Mouse (Mus musculus): ENCODE data around the gene Gm12166. TPM values are rescaled to one million over a fixed set of nuclear protein-coding genes. Genes with fewer than 3 reads are reported as not detected.

Gene Gm12166
- total and polyA plus RNA-seq, 3 experiments: 1.2 to 4.6 (median 1.6) TPM

GRCm38 (mm10) chr11:46084568-46084967 lies 32.4 kb upstream of the Gm12166 start:
- TF ChIP-seq CTCF (IDR thresholded peaks at IDR 0.05) (no peak), POLR2A (IDR thresholded peaks at IDR 0.05; ENCODE audit: insufficient read depth, low read depth, low read length) (no peak), EP300 (IDR thresholded peaks at IDR 0.05; ENCODE audit: insufficient read depth, low read depth, low read length) (no peak)
- Histone ChIP-seq H3K9ac (ENCODE audit: low read depth, low read length) (no peak overlapping the region), H3K4me1 (ENCODE audit: control insufficient read depth, insufficient read depth, low read length) (peaks cover 36% of the 10 kb centered on the region), H3K27ac (peak overlapping the region; percentile 75), H3K36me3 (ENCODE audit: control insufficient read depth, insufficient read depth, low read length) (peaks cover 54% of the 10 kb centered on the region), H3K79me2 (replicated peaks; ENCODE audit: control insufficient read depth, insufficient read depth, low read length) (peaks cover 3% of the 10 kb centered on the region), H3K27me3 (ENCODE audit: control insufficient read depth, insufficient read depth, low read length) (no peaks in the 10 kb centered on the region), H3K4me3 (no peak overlapping the region)
- 36% methylated on average over 3 of the region's 3 CpGs for WGBS
- DNase-seq: peak in 1 of 2 experiments; percentile 52
- intact Hi-C loops (cut with DNase I): loop anchor here (2.0 kb wide), 1 partner anchor 16 kb away; no protein-coding TSS in a partner anchor

DNA sequence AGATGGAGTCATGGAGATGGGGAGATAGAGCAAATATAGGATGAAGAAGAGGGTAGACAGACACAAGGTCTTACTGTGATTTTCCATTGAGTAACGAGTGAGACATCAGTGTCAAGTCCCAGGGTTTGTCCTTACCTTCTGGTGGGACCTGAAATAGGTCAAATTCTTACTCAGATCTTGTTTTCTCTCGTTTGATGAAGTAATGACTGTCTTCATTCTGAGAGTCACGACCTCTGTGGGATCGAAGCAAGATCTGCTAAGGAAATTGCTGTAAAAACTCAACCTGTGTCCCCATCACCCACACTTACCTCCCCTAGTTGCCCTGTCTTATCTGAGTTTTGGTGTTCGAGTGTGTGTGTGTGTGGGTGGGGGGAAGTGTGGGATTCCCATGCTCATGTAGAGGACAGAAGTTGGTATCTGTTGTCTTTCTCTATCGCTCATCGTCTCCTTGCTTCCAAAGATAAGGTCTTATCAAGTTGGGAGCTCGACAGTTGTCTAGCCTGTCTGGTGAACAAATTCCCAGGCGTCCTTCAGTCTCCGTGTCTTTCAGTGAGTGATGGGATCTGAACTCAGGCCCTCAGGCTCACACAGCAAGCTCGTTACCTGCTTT lies 31.8 kb upstream of the Gm12166 start:
- H3K27ac ChIP-seq: peak overlapping the region; percentile 75
- peaks cover 52% of the 10 kb centered on the region for H3K36me3 ChIP-seq (ENCODE audit: control insufficient read depth, insufficient read depth, low read length)
- no peak overlapping the region for H3K4me3 ChIP-seq
- intact Hi-C loops (cut with DNase I): loop anchor here (2.0 kb wide), 1 partner anchor 15 kb away; no protein-coding TSS in a partner anchor
- peaks cover 31% of the 10 kb centered on the region for H3K4me1 ChIP-seq (ENCODE audit: control insufficient read depth, insufficient read depth, low read length)
- TF ChIP-seq CTCF (IDR thresholded peaks at IDR 0.05): no peak
- no peak for TF ChIP-seq POLR2A (IDR thresholded peaks at IDR 0.05; ENCODE audit: insufficient read depth, low read depth, low read length)
- no peak overlapping the region for H3K9ac ChIP-seq (ENCODE audit: low read depth, low read length)
- no peaks in the 10 kb centered on the region for H3K27me3 ChIP-seq (ENCODE audit: control insufficient read depth, insufficient read depth, low read length)
- H3K79me2 ChIP-seq (replicated peaks; ENCODE audit: control insufficient read depth, insufficient read depth, low read length): peaks cover 3% of the 10 kb centered on the region
- WGBS: 54% methylated on average over 11 of the region's 11 CpGs
- DNase-seq: no peak

DNA sequence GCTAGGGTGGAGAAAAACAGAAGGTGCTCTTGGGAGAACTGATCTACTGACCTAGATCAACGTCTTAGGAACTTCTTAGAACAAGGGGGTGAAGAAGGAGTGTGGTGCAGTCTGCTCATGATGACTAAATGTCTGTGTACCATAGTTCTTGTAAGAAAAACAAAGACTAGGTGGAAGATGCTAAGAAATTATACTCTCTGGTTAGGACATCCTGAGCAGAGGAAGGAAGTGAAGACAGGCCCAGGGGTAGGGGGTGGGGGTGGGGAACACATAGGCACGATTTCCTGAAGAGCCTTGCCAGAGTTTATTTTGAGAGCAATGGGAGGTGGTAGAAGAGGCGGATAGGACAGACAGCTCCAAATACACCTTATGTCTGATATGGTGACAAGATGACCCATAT lies 31.3 kb upstream of the Gm12166 start:
- WGBS: 26% methylated on average over 3 of the region's 3 CpGs
- intact Hi-C loops (cut with DNase I): no loop called here

GRCm38 (mm10) chr11:46081075-46081474 lies 29.0 kb upstream of the Gm12166 start:
- Histone ChIP-seq H3K27me3 (ENCODE audit: control insufficient read depth, insufficient read depth, low read length) (no peaks in the 10 kb centered on the region), H3K27ac (peak overlapping the region; percentile 42), H3K4me3 (no peak overlapping the region), H3K9ac (ENCODE audit: low read depth, low read length) (no peak overlapping the region), H3K4me1 (ENCODE audit: control insufficient read depth, insufficient read depth, low read length) (peaks cover 38% of the 10 kb centered on the region), H3K79me2 (replicated peaks; ENCODE audit: control insufficient read depth, insufficient read depth, low read length) (peaks cover 3% of the 10 kb centered on the region), H3K36me3 (ENCODE audit: control insufficient read depth, insufficient read depth, low read length) (peaks cover 58% of the 10 kb centered on the region)
- intact Hi-C loops (cut with DNase I): no loop called here
- no peak for DNase-seq
- WGBS: 48% methylated on average over 2 of the region's 2 CpGs
- TF ChIP-seq CTCF (IDR thresholded peaks at IDR 0.05): no peak
- TF ChIP-seq EP300 (IDR thresholded peaks at IDR 0.05; ENCODE audit: insufficient read depth, low read depth, low read length): no peak
- TF ChIP-seq POLR2A (IDR thresholded peaks at IDR 0.05; ENCODE audit: insufficient read depth, low read depth, low read length): no peak

More for the DNA sequence above, 31.3 kb upstream of the Gm12166 start:
- DNase-seq: no peak
- no peak overlapping the region for H3K4me3 ChIP-seq
- H3K27me3 ChIP-seq (ENCODE audit: control insufficient read depth, insufficient read depth, low read length): no peaks in the 10 kb centered on the region
- no peak overlapping the region for H3K9ac ChIP-seq (ENCODE audit: low read depth, low read length)
- peaks cover 53% of the 10 kb centered on the region for H3K36me3 ChIP-seq (ENCODE audit: control insufficient read depth, insufficient read depth, low read length)
- H3K27ac ChIP-seq: peak overlapping the region; percentile 75
- H3K79me2 ChIP-seq (replicated peaks; ENCODE audit: control insufficient read depth, insufficient read depth, low read length): peaks cover 3% of the 10 kb centered on the region
- TF ChIP-seq POLR2A (IDR thresholded peaks at IDR 0.05; ENCODE audit: insufficient read depth, low read depth, low read length): no peak
- no peak for TF ChIP-seq EP300 (IDR thresholded peaks at IDR 0.05; ENCODE audit: insufficient read depth, low read depth, low read length)
- no peak for TF ChIP-seq CTCF (IDR thresholded peaks at IDR 0.05)
- peaks cover 26% of the 10 kb centered on the region for H3K4me1 ChIP-seq (ENCODE audit: control insufficient read depth, insufficient read depth, low read length)

- TF ChIP-seq EP300 (IDR thresholded peaks at IDR 0.05; ENCODE audit: insufficient read depth, low read depth, low read length) (no peak), CTCF (IDR thresholded peaks at IDR 0.05) (no peak), POLR2A (IDR thresholded peaks at IDR 0.05; ENCODE audit: insufficient read depth, low read depth, low read length) (no peak)
- H3K79me2 ChIP-seq (replicated peaks; ENCODE audit: control insufficient read depth, insufficient read depth, low read length): peaks cover 3% of the 10 kb centered on the region
- H3K9ac ChIP-seq (ENCODE audit: low read depth, low read length): no peak overlapping the region
- whole genome bisulfite sequencing: 30% methylated on average over 7 of the region's 7 CpGs
- H3K4me1 ChIP-seq (ENCODE audit: control insufficient read depth, insufficient read depth, low read length): peaks cover 29% of the 10 kb centered on the region
- no peak for DNase-seq
- intact Hi-C loops (cut with DNase I): no loop called here
- H3K27ac ChIP-seq: peak overlapping the region; percentile 34
- no peaks in the 10 kb centered on the region for H3K27me3 ChIP-seq (ENCODE audit: control insufficient read depth, insufficient read depth, low read length)
- H3K36me3 ChIP-seq (ENCODE audit: control insufficient read depth, insufficient read depth, low read length): peaks cover 44% of the 10 kb centered on the region
- no peak overlapping the region for H3K4me3 ChIP-seq
Measured at GRCm38 (mm10) chr11:46077732-46078375, 25.7 kb upstream of the Gm12166 start.

DNA sequence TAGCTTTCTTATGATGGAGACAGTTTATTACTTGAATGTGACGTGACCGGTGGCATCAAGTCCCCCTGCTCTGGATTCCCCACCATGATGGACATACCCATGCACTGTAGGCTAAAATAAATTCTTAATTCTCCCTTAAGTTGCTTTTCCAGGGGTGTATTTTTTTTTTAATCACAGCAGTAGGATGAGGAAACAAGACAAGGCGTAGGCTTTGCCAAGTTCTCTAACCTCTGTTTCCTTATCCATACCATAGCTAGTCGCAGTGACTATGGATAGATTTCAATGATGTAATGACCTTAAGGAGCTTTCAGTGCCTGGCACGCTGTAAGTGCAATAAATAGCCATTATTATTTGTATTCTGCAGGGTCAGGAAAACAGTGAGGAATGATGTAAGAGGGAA lies 25.2 kb upstream of the Gm12166 start:
- TF ChIP-seq CTCF (IDR thresholded peaks at IDR 0.05) (no peak), POLR2A (IDR thresholded peaks at IDR 0.05; ENCODE audit: insufficient read depth, low read depth, low read length) (no peak), EP300 (IDR thresholded peaks at IDR 0.05; ENCODE audit: insufficient read depth, low read depth, low read length) (no peak)
- intact Hi-C loops (cut with DNase I): no loop called here
- 54% methylated on average over 5 of the region's 5 CpGs for WGBS
- Histone ChIP-seq H3K27ac (peak overlapping the region; percentile 34), H3K9ac (ENCODE audit: low read depth, low read length) (no peak overlapping the region), H3K4me3 (no peak overlapping the region), H3K27me3 (ENCODE audit: control insufficient read depth, insufficient read depth, low read length) (no peaks in the 10 kb centered on the region), H3K4me1 (ENCODE audit: control insufficient read depth, insufficient read depth, low read length) (peaks cover 32% of the 10 kb centered on the region), H3K36me3 (ENCODE audit: control insufficient read depth, insufficient read depth, low read length) (peaks cover 42% of the 10 kb centered on the region), H3K79me2 (replicated peaks; ENCODE audit: control insufficient read depth, insufficient read depth, low read length) (peaks cover 3% of the 10 kb centered on the region)
- DNase-seq: no peak

All from heart, adult 2 months (tissue).